Mouse (Mus musculus): Measurements from ENCODE around the gene Thada.

Thada gene

DNA sequence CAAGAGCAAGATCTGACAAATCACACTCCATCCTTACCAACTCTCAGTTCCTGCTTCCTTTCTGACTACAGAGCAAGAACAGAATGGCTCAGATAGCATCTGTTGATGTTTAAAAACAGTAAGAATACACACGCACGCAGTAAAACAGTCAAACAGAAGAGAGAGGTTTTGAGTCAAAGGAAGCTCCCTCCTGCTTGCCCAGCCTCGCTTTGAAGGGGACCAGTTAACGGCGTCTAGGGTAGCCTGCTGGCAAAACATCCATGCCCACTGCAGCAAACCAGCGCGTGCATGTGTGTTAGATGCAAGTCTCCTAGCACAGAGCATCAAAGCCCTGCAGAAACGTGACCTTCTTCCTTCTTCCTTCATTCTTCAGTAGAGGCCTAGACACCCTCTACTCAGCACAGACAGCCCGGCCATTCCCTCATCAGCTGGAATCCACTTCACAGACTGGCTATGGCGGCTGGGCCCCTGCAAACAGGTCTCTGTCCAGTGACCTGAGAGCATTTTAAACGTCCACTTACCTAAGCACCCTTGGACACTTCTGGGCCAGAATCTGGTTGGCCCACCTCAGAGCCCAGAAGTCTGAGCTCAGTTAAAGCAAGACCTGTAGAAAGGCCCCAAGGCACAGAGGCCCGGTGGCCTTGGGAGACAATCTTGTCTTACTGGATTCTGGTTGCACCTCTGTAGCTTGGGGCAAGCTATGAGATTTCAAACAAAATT, 302.8 kb downstream of the Thada start:
- DNase-seq (ENCODE audit: extremely low spot score), result no peak

DNA sequence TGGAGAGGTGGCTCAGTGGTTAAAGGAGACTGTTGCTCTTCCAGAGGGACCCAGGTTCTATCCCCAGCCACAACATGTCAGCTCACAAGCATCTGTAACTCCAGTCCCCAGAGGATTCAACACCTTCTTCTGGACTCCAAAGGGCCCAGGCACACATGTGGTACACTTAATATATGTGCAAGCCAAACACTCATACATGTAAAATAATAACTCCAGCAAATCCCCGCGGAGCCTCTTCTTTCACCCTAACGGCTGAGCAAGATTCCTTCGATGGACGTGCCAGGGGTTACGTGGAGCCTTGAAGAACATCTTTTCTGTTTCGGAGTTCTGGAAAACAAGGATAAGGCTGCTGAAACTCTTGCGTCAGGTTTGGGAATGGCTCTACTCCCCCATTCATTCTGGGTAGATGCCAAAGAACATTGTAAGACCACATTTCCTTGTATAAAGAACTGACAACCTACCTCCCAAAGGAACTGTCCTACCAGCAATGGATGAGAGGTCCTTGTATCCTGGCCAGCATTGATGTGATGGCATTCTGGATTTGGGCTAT, 303.7 kb downstream of the Thada start:
- no peak for DNase-seq (ENCODE audit: extremely low spot score)

DNA sequence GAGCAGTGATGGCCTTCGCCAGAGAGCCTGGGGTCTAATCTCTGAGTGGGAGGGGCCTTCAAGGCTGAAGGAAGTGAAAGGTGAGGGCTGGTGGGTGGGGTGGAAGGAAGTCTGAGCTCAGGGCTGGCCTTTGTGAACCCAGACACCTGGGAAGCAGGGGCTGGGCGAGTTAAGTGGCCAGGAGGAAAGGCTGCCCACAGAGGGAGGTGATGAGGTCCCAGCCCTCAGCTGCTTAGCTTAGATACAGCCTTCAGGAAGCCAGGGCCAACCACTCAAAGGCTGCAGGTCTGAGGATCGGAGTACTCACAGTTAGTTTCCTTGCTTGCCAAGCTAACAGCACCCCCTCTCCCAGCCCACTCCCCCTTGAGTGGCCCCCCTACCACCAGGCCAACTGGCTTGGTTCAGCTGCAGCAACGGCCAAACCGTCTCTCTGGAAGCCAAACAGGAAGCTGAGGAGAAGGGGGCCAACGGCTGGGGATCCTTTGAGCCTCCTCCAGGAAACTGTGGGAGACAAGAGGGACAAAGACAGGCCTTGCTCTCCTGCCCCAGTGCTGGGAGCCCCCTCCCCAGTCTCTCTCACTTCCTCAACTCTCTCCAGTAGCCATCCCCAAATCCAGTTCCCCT, 304.7 kb downstream of the Thada start:
- no peak for DNase-seq (ENCODE audit: extremely low spot score)

DNA sequence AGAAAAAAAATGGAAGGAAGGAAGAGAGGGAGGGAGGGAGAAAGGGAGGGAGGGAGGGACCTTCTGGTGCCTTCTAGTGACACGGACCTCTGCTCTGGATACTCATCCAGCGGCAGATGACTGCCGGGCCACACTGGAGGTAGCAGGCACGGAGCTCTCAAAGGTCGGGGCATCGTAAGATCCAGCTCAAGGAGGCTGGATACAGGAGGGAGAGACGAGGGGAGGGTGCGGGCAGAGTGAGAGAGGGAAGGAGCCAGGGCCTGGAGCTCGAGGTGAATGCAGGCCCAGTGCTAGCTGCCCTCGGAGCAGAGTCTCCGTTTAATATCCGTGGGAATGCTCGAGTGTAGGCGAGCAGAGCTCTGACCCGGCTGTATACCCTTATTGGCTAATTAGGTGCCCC, 307.1 kb downstream of the Thada start:
- no peak for DNase-seq (ENCODE audit: extremely low spot score)

DNA sequence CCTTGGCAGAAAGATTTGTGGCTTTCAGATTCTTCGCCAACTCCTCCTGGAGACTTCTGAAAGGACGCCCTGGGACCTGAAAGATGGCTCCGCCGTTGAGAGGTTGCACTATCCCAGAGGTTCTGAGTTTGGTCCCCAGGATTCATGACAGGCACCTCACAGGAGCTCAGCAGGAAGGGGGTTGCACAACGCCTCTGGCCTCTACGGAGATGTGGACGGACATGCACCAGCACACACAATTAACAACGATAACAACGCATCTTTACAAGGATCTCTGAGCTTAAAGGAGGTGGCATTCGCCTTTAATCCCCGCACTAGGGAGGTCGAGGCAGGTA, 307.6 kb downstream of the Thada start:
- no peak for DNase-seq (ENCODE audit: extremely low spot score)

DNA sequence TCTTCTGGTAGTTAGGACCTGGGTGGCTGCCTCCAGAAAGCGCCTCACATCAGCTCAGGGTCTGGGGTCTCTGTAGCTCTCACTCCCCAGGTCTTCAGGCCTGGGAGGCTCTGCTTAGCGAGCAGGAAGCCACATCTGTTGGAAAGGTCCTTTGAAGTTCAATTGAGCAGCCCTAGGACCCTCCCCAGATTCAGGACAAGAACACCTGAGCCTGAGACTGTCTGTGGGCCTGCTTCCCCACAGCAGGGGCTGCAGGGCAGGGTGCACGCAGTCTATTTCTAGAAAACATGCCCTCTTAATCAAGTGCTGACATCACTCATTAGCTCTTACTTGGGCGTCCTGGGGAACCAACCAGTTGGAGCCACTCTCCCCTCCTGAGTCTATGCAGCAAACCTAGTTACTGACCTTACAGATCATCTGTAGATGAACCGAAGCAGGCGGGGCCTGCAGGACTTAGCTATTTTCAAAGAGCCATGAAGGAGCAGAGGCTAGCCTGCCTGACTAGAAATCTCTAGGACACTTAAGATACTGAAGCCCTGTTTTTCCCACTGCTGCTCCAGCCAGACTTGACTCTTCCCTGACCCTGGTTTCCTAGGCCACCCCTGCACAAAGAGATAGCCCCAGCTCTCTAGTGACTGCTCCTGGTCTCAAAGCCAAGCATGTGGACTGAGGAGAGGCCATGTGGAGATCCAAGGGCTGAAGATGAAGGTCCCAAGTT, 308.1 kb downstream of the Thada start:
- no peak for DNase-seq (ENCODE audit: extremely low spot score)

DNA sequence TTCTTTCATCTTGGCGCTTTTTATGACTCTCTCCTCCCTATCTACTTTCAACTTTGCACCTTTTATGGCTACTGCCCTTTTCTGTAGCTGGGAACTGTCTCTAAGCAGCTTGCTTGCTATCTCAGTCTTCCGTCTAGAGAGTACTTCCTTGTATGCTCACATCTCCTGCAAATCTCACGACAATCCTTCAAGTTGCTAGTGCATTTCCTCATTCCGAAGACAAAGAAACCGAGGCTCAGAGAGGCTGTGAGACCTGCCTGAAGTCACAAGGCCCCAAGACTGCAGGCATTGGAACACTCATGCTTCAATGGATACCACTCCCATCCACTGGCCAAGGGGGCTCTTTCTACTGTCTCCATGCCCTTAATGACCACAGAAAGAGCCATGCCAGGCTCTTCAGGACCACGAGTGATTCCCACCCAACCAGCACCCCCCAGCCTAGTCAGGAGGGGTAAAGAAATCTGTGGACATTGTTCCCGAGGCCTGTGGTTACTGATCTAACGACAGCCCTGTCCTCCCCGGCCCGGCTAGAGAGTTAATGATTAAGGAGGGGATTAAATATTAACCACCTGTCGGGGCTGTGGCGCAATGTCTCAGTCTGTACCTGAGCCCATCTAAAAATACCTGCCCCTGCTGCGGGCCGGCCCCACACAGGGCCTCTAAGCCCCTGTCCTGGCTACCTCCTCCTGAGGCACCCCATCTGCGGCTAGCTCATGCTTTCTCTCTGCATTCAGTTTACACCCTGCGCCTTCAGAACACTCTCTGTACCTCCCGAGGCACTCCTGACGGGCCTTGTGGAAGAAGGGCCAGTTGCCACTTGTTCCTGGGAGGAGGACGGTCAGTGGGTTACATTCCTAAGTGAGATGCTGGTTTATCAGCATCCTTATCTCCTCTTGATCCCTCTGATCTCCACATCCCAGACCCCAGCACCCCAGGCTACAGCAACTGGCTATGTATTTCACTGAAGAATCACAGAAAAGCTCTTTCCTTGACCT, 309.0 kb downstream of the Thada start:
- DNase-seq (ENCODE audit: extremely low spot score), result no peak

DNA sequence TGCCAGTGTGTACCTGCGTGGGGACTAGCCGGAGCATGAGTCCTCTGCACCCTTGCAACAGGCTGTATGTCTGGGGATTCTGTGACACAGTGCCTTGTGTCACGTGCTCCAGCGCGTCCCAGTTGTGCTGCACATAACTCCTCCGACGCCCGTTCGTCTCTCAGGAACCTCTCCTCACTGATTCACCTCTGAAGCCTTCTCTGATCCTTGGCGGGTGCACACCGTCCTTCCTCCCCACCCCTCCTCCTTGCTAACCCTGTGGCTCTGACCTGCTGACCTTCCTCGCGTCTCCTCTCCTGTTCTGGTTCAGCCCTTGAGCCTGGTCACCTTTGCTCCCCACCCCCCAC, 309.8 kb downstream of the Thada start:
- DNase-seq (ENCODE audit: extremely low spot score), result no peak

DNA sequence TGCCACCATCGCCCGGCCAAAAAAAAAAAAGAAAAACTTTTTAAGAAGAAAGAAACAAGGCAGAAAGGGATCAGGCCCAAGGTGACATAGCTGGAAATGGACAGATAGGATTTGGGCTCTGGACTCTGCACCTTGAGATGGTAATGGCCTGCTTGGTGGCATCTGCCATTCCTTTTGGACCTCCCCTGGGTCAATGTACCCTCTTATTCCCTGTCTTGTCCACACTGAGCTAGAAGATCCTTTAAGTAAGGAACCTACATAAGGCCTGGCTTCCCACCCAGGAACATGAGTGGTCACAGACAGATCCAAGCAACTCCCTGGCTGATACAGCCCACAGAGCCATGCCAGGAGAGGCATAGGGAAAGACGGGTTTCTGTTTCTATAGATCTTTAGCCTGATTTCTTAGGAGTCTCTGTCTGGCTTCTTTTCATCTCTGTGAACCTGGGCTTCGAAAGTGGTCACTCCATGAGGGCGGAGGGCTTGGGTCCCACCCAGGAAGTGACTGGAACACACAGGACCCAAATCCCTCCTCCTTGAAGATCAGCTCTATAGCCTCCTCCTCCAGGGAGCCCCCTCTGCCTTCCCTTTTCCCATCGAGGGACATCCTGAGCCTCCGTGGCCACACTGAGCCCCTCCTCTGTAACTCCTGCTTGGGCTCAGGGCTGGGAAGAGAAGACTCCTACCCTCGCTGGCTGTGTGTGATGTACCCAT, 310.3 kb downstream of the Thada start:
- no peak for DNase-seq (ENCODE audit: extremely low spot score)

DNA sequence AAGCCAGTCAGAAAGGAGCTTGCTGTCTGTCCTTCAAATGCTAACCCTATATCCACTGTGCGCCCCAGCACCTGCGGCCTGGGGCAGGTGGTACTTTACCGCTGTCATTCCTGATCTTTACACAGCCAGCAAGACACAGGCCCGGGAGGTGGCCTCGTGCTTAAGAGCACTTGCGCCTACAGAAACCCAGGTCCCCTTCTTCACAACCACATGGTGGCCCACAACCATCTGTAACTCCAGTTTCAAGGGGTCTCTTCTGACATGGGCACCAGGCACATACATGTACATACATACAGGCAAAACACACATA, 311.0 kb downstream of the Thada start:
- DNase-seq (ENCODE audit: extremely low spot score), result no peak

DNA sequence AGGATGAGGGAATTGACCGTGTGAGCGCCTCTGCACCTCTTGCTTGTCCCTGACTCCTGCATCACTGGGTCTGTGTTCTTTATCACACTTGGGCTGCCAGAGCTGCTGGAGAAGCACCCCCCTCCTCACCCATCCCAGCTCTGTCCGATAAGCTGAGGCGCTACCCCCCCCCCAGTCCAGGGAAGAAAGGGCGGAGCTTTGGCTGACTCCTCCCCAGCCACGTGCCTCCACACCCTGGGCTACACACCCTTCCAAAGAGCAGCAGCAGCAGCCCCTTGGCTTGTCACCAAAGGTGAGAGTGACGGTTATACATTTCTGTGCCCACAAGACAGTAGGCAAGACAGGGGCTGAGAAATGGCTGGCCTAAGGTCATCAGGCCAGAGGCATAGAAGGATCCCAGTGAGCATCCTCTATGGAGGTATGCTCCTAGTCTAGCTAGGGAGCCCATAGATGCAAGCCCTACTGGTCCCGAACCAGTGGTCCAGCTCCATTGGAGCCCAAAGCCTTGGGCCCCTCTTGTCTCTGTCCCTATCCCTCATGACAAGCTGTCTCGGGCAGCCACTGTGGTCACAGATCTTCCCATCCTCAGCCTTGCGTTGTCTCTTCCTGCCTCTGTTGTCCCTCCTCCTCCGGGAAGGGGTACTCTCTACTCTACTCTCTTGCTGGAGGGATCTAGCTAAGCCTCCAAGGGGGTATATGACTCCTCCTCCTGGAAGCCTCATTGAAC, 311.5 kb downstream of the Thada start:
- DNase-seq (ENCODE audit: extremely low spot score), result no peak

DNA sequence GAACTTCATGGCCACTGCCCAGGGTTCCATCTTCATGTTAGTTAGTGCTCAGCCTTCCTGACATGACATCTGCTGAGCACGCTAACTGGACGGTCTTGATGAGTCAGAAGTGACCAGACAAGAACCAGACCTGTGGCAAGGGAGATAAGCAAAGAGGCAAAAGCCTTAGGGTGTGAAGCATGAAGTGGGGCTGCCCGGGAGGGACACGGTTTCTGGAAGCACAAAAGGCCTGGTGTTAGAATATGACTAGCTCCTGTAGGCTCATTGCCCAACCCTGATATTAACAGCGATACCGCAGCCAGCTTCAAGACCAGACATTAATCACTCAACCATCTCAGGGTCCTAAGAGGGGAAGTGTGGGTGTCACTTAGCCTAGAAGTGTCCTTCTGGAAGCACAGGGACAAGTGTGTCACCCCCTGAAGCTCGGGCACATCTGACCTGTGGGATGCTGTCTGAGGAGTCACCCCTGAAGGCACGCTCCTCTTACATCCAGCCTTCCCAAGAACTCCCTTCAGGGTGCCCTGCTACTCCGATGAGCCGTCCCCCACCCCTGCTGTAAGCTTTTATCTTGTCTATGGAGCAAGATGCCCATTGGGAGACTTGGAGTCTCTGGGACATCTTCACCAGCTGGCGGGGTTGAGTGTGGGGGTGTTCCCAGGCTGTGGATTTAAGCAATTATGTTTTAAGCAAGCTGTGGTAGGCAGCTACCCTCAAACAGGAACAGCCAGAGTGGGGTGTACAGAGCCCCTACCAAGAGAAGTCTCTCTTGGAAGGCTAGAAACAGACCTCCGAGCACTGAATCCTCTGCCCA, 312.8 kb downstream of the Thada start:
- DNase-seq (ENCODE audit: extremely low spot score), result no peak

DNA sequence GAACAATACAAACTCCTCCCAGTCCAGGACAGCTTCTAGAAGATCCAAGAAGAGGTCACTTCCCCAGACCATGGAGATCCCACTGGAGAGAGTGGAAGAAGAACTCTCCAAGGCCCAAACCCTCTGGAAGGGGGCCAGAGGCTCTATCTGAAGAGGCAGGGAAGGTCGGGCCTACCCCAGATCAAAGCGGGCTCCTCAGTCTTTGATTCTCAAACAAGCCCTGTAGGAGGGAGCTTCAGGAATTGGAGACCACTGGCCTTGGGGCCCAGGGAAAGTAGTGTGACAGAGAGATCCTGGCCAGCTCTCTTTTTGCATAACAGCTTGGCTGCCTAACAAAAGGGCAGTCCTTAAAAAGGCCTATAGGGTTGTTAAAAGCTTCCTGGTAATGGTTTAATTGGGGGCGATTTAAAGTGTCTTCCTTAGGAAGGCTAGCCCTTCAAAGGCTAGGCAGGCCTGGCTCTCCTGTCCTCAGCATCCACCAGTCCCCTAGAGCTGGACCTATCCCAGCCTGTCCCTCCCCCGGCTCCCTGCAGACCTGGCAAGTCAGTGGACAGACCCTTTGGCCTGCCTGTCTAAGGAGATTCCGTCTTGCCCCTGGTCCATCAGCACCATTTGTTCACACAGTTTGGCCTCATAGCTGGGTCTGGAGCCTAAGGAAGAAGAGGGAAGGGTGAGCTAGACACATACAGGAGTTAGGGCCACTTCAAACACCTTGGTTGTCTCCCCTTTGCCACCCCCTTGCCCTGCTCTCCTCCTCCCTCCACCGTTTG, 313.6 kb downstream of the Thada start:
- DNase-seq (ENCODE audit: extremely low spot score), result no peak

DNA sequence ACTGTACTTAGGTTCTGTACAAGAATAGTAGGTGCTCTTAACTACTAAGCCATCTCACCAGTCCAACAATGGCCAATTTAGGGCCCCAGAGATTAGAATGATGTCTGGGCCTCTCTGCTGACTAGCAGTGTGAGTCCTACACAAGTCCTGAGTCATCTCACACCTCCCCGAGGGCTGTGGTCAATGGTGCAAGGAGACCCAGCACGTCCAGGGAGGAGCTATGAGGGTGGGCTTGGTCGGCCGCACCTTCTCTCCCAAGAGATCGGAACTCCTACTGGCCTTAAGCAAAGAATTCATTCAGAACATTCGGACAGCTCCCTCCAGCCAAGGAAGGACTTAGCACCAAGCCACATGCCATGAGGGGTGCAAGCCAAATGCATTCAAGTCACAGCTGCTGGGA, 314.7 kb downstream of the Thada start:
- DNase-seq (ENCODE audit: extremely low spot score), result no peak

DNA sequence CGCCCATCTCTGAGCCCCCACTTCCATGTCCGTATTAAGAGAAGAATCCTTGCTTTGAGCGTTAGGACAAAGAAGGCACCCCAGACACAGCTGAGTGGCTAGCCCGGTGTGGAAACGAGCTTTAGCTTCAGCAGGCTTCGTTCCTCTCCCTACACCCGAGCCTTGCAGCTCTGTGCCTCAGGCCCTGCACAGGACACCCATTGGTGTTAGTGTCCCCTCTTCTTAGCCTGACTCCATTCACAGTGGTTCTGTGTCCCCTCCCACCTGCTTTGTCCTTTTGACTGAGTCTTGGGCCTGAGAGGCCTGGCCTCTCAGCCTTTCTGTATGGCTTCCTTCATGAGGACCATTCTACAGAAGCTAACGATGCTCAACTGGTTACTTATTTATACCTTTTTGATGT, 315.7 kb downstream of the Thada start:
- no peak for DNase-seq (ENCODE audit: extremely low spot score)

DNA sequence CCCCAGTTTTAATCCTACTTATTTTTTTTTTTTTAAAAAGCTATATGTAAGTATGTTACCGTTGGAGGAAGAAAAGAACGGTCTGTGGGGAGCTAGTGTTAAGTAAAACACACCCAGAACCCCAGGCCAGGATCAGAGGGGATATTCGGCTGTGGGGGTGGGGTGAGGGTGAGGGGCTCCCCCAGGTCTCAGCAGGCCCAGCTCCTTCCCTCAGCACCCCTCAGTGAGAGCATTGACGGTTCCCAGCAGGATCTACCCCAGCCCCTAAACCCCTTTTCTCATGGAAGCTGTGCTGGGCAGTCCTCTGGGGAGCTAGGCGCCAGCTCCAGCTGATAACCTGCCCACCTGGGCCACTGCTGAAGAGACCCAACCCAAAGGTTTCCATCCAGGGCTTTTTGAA, 316.4 kb downstream of the Thada start:
- no peak for DNase-seq (ENCODE audit: extremely low spot score)

DNA sequence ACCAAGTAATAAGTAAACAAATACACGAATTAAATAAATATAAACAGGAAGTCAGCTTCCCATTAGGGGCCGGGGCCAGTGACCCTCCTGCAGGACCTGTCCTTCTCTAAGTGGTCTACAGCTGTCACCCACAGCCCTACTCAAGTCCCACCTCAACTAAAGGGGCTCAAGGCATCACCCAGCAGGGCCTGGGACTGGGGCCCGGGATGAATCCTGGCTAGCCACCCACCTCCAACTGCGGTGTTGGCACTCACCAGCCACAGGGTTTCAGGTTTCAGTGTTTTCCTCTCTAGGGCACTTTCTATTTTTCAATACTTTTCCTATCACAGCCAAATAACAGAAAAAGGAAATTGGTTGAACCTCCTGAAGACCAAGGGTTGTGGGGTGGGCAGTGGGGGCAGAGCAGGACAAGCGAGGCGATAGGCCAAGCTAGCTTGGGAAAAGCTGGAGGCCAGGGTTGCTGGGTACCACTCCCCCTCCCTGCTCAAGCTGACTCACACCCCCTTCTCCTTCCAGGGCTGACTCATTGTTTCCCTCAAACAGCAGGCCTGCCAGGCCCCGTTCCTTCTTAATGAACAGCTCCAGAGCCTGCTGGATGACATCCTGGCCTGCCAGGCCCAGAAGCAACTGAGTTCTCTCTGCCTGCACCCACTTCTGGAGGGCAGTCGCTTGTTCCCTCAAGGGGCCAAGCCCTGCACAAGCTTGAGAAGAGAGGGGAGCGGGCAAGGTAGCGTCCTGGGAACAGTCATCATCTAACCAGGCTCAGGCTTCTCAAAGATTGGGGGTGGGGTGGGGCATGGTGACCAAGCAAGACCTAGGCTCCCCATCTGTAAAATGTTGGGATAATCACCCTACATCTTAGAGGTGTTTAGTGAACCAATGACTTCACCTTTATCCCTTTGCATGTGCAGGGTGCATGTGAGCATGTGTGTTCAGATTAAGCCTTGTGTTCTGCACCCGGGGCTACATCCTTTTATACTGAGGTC, 317.2 kb downstream of the Thada start:
- DNase-seq (ENCODE audit: extremely low spot score), result no peak
